In the genomic region with DNA sequence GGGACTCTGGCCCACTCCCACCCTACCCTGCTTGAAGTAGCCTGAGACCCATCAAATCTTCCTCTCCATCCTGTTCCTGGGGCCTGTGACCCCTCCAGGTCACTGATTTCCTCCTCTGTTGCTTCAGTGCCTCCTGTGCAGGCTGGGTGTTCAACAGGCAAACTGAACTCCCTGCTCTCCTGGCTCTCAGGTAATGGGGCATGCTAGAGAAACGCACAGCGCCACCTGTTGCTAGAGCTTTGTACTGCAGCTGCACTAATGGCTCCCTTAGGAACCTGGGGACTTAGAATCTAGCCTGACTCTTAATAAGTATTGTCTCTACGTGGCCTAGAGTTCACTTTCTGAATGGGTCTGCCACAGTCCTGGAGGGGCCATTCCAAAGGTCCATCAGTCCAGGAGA, we compare ENCODE assay signal across 8 mouse cellular contexts. TPM values are rescaled to one million over a fixed set of nuclear protein-coding genes. Genes with fewer than 3 reads are reported as not detected.
DNase-seq lines count a peak whose midpoint lies in the region; ATAC-seq and TF ChIP-seq lines count a peak whose summit lies in the region.

No protein-coding gene starts in this region.

- H3K9me3 ChIP-seq in kidney, embryonic 16.5 days (ENCODE audit: low read length), result no peaks in the 10 kb centered on the region

- peak; percentile 80 for TF ChIP-seq CTCF in C2C12 (IDR thresholded peaks at IDR 0.05; ENCODE audit: control insufficient read depth, insufficient read depth, insufficient read length)
- peak; percentile 97 for TF ChIP-seq CTCF in lung, adult 2 months (IDR thresholded peaks at IDR 0.05; ENCODE audit: insufficient read depth, low read length)

- WGBS in kidney, embryonic 16.5 days, result 4% methylated on average over 3 of the region's 3 CpGs
- WGBS in lung, adult 2 months, result 6% methylated on average over 3 of the region's 3 CpGs

- no peaks in the 10 kb centered on the region for H3K27me3 ChIP-seq in C2C12 (ENCODE audit: control insufficient read depth, insufficient read depth, insufficient read length)
- no peaks in the 10 kb centered on the region for H3K27me3 ChIP-seq in kidney, embryonic 16.5 days (ENCODE audit: insufficient read depth, low read length)

- H3ac ChIP-seq in C2C12 (ENCODE audit: control insufficient read depth, insufficient read length, low read depth), result no peak overlapping the region

- no peak overlapping the region for H3K9ac ChIP-seq in kidney, embryonic 16.5 days (replicated peaks; ENCODE audit: low read length)

- H3K4me1 ChIP-seq in kidney, embryonic 16.5 days (ENCODE audit: insufficient read depth, low read length), result no peaks in the 10 kb centered on the region
- H3K4me1 ChIP-seq in lung, adult 2 months (ENCODE audit: control insufficient read depth, insufficient read depth, low read length), result no peaks in the 10 kb centered on the region

- no peaks in the 10 kb centered on the region for H3K79me3 ChIP-seq in C2C12 (ENCODE audit: low read depth)

- no peak overlapping the region for H3K4me3 ChIP-seq in C2C12 (ENCODE audit: insufficient read depth, poor library complexity, severe bottlenecking)
- H3K4me3 ChIP-seq in kidney, embryonic 16.5 days (ENCODE audit: low read length), result no peak overlapping the region
- no peak overlapping the region for H3K4me3 ChIP-seq in lung, adult 2 months (replicated peaks; ENCODE audit: extremely low read depth, low read depth, low read length)

- peak; percentile 64 for DNase-seq in T-cell, adult 2 months (ENCODE audit: low spot score)
- DNase-seq in lung, adult 2 months, result peak; percentile 82
- DNase-seq in ovary, postnatal 36 days (ENCODE audit: low spot score), result peak; percentile 68
- peak; percentile 73 to 82 for DNase-seq in thymus, postnatal 36 days

- H3K4me2 ChIP-seq in kidney, embryonic 16.5 days (replicated peaks; ENCODE audit: low read depth, low read length), result no peak overlapping the region

- H3K36me3 ChIP-seq in C2C12 (ENCODE audit: control insufficient read depth, insufficient read depth), result peaks cover 10% of the 10 kb centered on the region
- peaks cover 16% of the 10 kb centered on the region for H3K36me3 ChIP-seq in kidney, embryonic 16.5 days (ENCODE audit: insufficient read depth, low read length)

- H3K27ac ChIP-seq in kidney, embryonic 16.5 days (ENCODE audit: low read length), result no peak overlapping the region

- no peak for TF ChIP-seq POLR2A in lung, adult 2 months (IDR thresholded peaks at IDR 0.05; ENCODE audit: borderline replicate concordance, extremely low read depth, low read depth, low read length)

- ATAC-seq in common myeloid progenitor, adult 5-6 weeks (replicated peaks; ENCODE audit: low read depth, poor library complexity, severe bottlenecking), result peak; percentile 82
- peak; percentile 79 for ATAC-seq in granulocyte monocyte progenitor cell, adult 5-6 weeks (replicated peaks; ENCODE audit: poor library complexity, severe bottlenecking)
- peak; percentile 35 for ATAC-seq in kidney, embryonic 16.5 days (ENCODE audit: low FRiP score, low TSS enrichment)

- no peaks in the 10 kb centered on the region for H3K79me2 ChIP-seq in C2C12 (ENCODE audit: control insufficient read depth, insufficient read depth)

TF ChIP-seq in C2C12, 6 proteins besides CTCF, POLR2A, EP300 and RAD21:
- TF ChIP-seq CEBPB (IDR thresholded peaks at IDR 0.05; ENCODE audit: low read depth) (no peak), MAX (IDR thresholded peaks at IDR 0.05) (no peak), USF1 (IDR thresholded peaks at IDR 0.05; ENCODE audit: low read depth) (no peak), MYOG (IDR thresholded peaks at IDR 0.05; ENCODE audit: control insufficient read depth, extremely low read depth, insufficient read length) (no peak), FOSL1 (IDR thresholded peaks at IDR 0.05; ENCODE audit: insufficient read depth, low read length, poor library complexity, severe bottlenecking) (no peak), MYOD1 (IDR thresholded peaks at IDR 0.05; ENCODE audit: control insufficient read depth, insufficient read length, low read depth) (no peak)

RNA-seq across cellular contexts. Expression of a gene that starts 10.4 kb away (rescaled TPM):
- polyA plus RNA-seq in C2C12 (2012; fragmentation: generic; extraction: Trizol), result 6.5 TPM
- 5.5 and 15.5 TPM in 2 replicates for total RNA-seq in common myeloid progenitor, adult 5-6 weeks (2017)
- 14.7 and 28.8 TPM in 2 replicates for total RNA-seq in granulocyte monocyte progenitor cell, adult 5-6 weeks (2014; fragmentation: Nextera tagmentation)
- 9.3 and 14.4 TPM in 2 replicates for total RNA-seq in granulocyte monocyte progenitor cell, adult 5-6 weeks (2017)
- 3.5 and 3.7 TPM in 2 replicates for polyA plus RNA-seq in kidney, embryonic 16.5 days (2015; fragmentation: Nextera tagmentation; extraction: Ambion mirVana)
- polyA plus RNA-seq in lung, adult 2 months (2012; rRNA removed), result 36.6 and 37.0 TPM in 2 replicates

RNA-seq across cellular contexts. Expression of a gene that starts 29.8 kb away (rescaled TPM):
- 6.2 TPM for polyA plus RNA-seq in C2C12 (2012; fragmentation: generic; extraction: Trizol)
- 6.5 and 6.6 TPM in 2 replicates for total RNA-seq in common myeloid progenitor, adult 5-6 weeks (2017)
- total RNA-seq in granulocyte monocyte progenitor cell, adult 5-6 weeks (2014; fragmentation: Nextera tagmentation), result 7.6 and 14.1 TPM in 2 replicates
- 4.4 and 6.1 TPM in 2 replicates for total RNA-seq in granulocyte monocyte progenitor cell, adult 5-6 weeks (2017)
- 13.8 and 13.9 TPM in 2 replicates for polyA plus RNA-seq in kidney, embryonic 16.5 days (2015; fragmentation: Nextera tagmentation; extraction: Ambion mirVana)
- 5.6 and 5.9 TPM in 2 replicates for polyA plus RNA-seq in lung, adult 2 months (2012; rRNA removed)

RNA-seq across cellular contexts. Expression of a gene that starts 35.4 kb away (rescaled TPM):
- polyA plus RNA-seq in C2C12 (2012; fragmentation: generic; extraction: Trizol), result 1.1 TPM
- 4.9 and 9.1 TPM in 2 replicates for total RNA-seq in common myeloid progenitor, adult 5-6 weeks (2017)
- total RNA-seq in granulocyte monocyte progenitor cell, adult 5-6 weeks (2014; fragmentation: Nextera tagmentation), result 7.0 and 12.2 TPM in 2 replicates
- 5.8 and 8.4 TPM in 2 replicates for total RNA-seq in granulocyte monocyte progenitor cell, adult 5-6 weeks (2017)
- 15.2 and 21.7 TPM in 2 replicates for polyA plus RNA-seq in kidney, embryonic 16.5 days (2015; fragmentation: Nextera tagmentation; extraction: Ambion mirVana)
- polyA plus RNA-seq in lung, adult 2 months (2012; rRNA removed), result 13.7 and 36.2 TPM in 2 replicates

RNA-seq across cellular contexts. Expression of a gene that starts 38.0 kb away (rescaled TPM):
- 0.05 TPM for polyA plus RNA-seq in C2C12 (2012; fragmentation: generic; extraction: Trizol)
- not detected in 2 replicates for total RNA-seq in common myeloid progenitor, adult 5-6 weeks (2017)
- total RNA-seq in granulocyte monocyte progenitor cell, adult 5-6 weeks (2014; fragmentation: Nextera tagmentation), result not detected in 2 replicates
- 0.93 TPM in 1 of 2 replicates, not detected in the other for total RNA-seq in granulocyte monocyte progenitor cell, adult 5-6 weeks (2017)
- polyA plus RNA-seq in kidney, embryonic 16.5 days (2015; fragmentation: Nextera tagmentation; extraction: Ambion mirVana), result 0.30 and 1.5 TPM in 2 replicates
- not detected in 2 replicates for polyA plus RNA-seq in lung, adult 2 months (2012; rRNA removed)

RNA-seq across cellular contexts. Expression of a gene that starts 46.0 kb away (rescaled TPM):
- polyA plus RNA-seq in C2C12 (2012; fragmentation: generic; extraction: Trizol), result 7.8 TPM
- 1.1 and 9.0 TPM in 2 replicates for total RNA-seq in common myeloid progenitor, adult 5-6 weeks (2017)
- 4.9 and 6.5 TPM in 2 replicates for total RNA-seq in granulocyte monocyte progenitor cell, adult 5-6 weeks (2014; fragmentation: Nextera tagmentation)
- 3.1 and 7.2 TPM in 2 replicates for total RNA-seq in granulocyte monocyte progenitor cell, adult 5-6 weeks (2017)
- polyA plus RNA-seq in kidney, embryonic 16.5 days (2015; fragmentation: Nextera tagmentation; extraction: Ambion mirVana), result 29.2 and 30.0 TPM in 2 replicates
- polyA plus RNA-seq in lung, adult 2 months (2012; rRNA removed), result 22.1 and 22.8 TPM in 2 replicates
